Comparison of ENCODE assay signal across 9 mouse cellular contexts in genomic region chr15:77718240-77718639, GRCm38 (mm10). TPM values are rescaled to one million over a fixed set of nuclear protein-coding genes. Genes with fewer than 3 reads are reported as not detected.
"Had no signal": no experiment of that assay in that cellular context is flagged by ENCODE, and none has a peak within 500 bp of the region (broad histone marks: within the 10 kb centered on the region; RNA-seq: fewer than 3 reads in every experiment).

No protein-coding gene starts in this region.

RNA-seq across cellular contexts. Expression of gene Apol9b, which starts 10.6 kb away (rescaled TPM):
- polyA plus RNA-seq: liver, embryonic 16.5 days; lung, embryonic 15.5 days; midbrain, embryonic 10.5 days; midbrain, embryonic 12.5 days; midbrain, embryonic 14.5 days; midbrain, embryonic 16.5 days; neural tube, embryonic 12.5 days; testis, adult 2 months had no signal

RNA-seq across cellular contexts. Expression of gene Apol7e, which starts 19.6 kb away (rescaled TPM):
- polyA plus RNA-seq: liver, embryonic 16.5 days; midbrain, embryonic 10.5 days; midbrain, embryonic 12.5 days; midbrain, embryonic 14.5 days; midbrain, embryonic 16.5 days; neural tube, embryonic 12.5 days; neural tube, embryonic 14.5 days; testis, adult 2 months had no signal

RNA-seq across cellular contexts. Expression of gene Apol8, which starts 38.6 kb away (rescaled TPM):
- polyA plus RNA-seq: lung, embryonic 15.5 days had no signal
